Mouse (Mus musculus) myocyte (in vitro differentiated cells): ENCODE results near the gene Acsf2. TPM values are rescaled to one million over a fixed set of nuclear protein-coding genes. Genes with fewer than 3 reads are reported as not detected.

ENCODE experiments used
- H3K27me3 ChIP-seq: one replicate; pipeline ENCODE4 v1.6.1; 2011; ENCODE audit not compliant: control insufficient read depth, insufficient read depth, insufficient read length
- H3K36me3 ChIP-seq: one replicate; pipeline ENCODE4 v1.6.1; 2011; ENCODE audit not compliant: control insufficient read depth, insufficient read depth
- H3K4me2 ChIP-seq: one replicate; pipeline ENCODE4 v1.6.1; 2011; ENCODE audit warnings: low read depth, control low read depth
- H3K4me3 ChIP-seq: one replicate; pipeline ENCODE4 v1.5.1; 2011; ENCODE audit warnings: mild to moderate bottlenecking, control low read depth, moderate library complexity
- H3K79me2 ChIP-seq: one replicate; pipeline ENCODE4 v1.6.1; 2011; ENCODE audit not compliant: control insufficient read depth, insufficient read depth
- H3ac ChIP-seq: one replicate; pipeline ENCODE4 v1.6.1; 2011; ENCODE audit not compliant: control insufficient read depth, insufficient read length
- CEBPB ChIP-seq: IDR thresholded peaks from 2 replicates; pipeline ENCODE4 v1.6.1; 2011; ENCODE audit warnings: mild to moderate bottlenecking, moderate library complexity; ENCODE audit not compliant: poor library complexity, insufficient read depth, severe bottlenecking
- E2F4 ChIP-seq: IDR thresholded peaks from one replicate; pipeline ENCODE4 v1.6.1; 2011; ENCODE audit warnings: mild to moderate bottlenecking, control low read depth, moderate library complexity; ENCODE audit not compliant: insufficient read depth
- MAX ChIP-seq: IDR thresholded peaks from one replicate; pipeline ENCODE4 v1.6.1; 2011; ENCODE audit warnings: low read depth, mild to moderate bottlenecking, control low read depth
- MYOD1 ChIP-seq, 3 experiments: IDR thresholded peaks; one replicate each; pipeline ENCODE4 v1.6.1; 2011; ENCODE audit warnings: control low read depth in 2 of 3, low read depth in 2 of 3, mild to moderate bottlenecking in 2 of 3, moderate library complexity in 1 of 3; ENCODE audit not compliant: insufficient read length in 2 of 3, control insufficient read depth in 1 of 3
- MYOG ChIP-seq, 3 experiments: IDR thresholded peaks; one replicate each; pipeline ENCODE4 v1.6.1; 2011; ENCODE audit warnings: control low read depth in 2 of 3, low read depth in 2 of 3, mild to moderate bottlenecking in 2 of 3; ENCODE audit not compliant: insufficient read length in 2 of 3, control insufficient read depth in 1 of 3, insufficient read depth in 1 of 3
- POLR2A ChIP-seq: IDR thresholded peaks from one replicate; pipeline ENCODE4 v1.6.1; 2011; ENCODE audit warnings: low read depth, mild to moderate bottlenecking, control low read depth, moderate library complexity; ENCODE audit not compliant: insufficient read length
- POLR2AphosphoS2 ChIP-seq: IDR thresholded peaks from one replicate; pipeline ENCODE4 v1.6.1; 2011; ENCODE audit warnings: low read depth, control low read depth; ENCODE audit not compliant: insufficient read length
- REST ChIP-seq: IDR thresholded peaks from one replicate; pipeline ENCODE4 v1.6.1; 2011; ENCODE audit warnings: mild to moderate bottlenecking, control low read depth, moderate library complexity; ENCODE audit not compliant: insufficient read depth, insufficient read length
- SRF ChIP-seq: IDR thresholded peaks from one replicate; pipeline ENCODE4 v1.6.1; 2011; ENCODE audit warnings: low read depth; ENCODE audit not compliant: control insufficient read depth, insufficient read length
- TCF12 ChIP-seq: IDR thresholded peaks from one replicate; pipeline ENCODE4 v1.6.1; 2011; ENCODE audit warnings: mild to moderate bottlenecking, control low read depth; ENCODE audit not compliant: poor library complexity, insufficient read depth, severe bottlenecking
- TCF3 ChIP-seq: IDR thresholded peaks from one replicate; pipeline ENCODE4 v1.6.1; 2011; ENCODE audit warnings: low read depth, control low read depth; ENCODE audit not compliant: insufficient read length
- USF1 ChIP-seq: IDR thresholded peaks from one replicate; pipeline ENCODE4 v1.6.1; 2011; ENCODE audit warnings: low read depth, mild to moderate bottlenecking, control low read depth, moderate library complexity
- polyA plus RNA-seq: library from polyadenylated mRNA; unstranded; fragments of >200 nt; fragmentation: generic; extraction: Trizol; gene quantifications from one replicate; pipeline ENCODE4 v1.2.1, GENCODE M21; 2012; ENCODE audit warnings: missing spikeins

Acsf2 gene
- polyA plus RNA-seq, 1 experiment, result 5.8 TPM

DNA sequence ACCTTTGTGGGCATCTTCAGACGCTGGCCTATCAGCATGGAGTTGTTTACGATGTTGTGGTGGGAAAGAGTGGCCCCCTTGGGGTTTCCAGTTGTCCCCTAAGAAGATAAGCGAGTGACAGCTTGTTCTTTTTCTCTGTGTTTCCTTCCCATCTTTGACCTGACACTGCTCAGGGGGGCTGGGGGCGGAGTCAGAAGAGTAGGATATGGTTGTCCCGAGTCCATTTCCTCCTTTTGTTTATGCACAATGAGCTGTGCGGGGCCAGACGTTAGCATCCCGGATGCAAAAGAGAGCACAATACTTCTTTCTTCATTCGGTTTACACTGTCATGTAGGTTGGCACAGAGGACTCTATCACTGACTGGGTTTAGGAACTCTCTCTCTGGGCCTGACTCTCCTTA, 31.1 kb downstream of the Acsf2 start:
- no peak for TF ChIP-seq TCF12
- TF ChIP-seq REST, result no peak
- no peak for TF ChIP-seq SRF
- no peak for TF ChIP-seq POLR2AphosphoS2
- TF ChIP-seq TCF3, result no peak
- no peak for TF ChIP-seq MYOG (IDR thresholded peaks at IDR 0.05; ENCODE audit: control insufficient read depth in 1 of 3, insufficient read depth in 1 of 3, insufficient read length in 2 of 3, low read depth in 2 of 3)
- TF ChIP-seq CEBPB, result no peak
- TF ChIP-seq USF1, result no peak
- no peak for TF ChIP-seq E2F4
- no peak for TF ChIP-seq MYOD1 (IDR thresholded peaks at IDR 0.05; ENCODE audit: control insufficient read depth in 1 of 3, insufficient read length in 2 of 3, low read depth in 2 of 3)
- TF ChIP-seq MAX, result no peak
- TF ChIP-seq POLR2A, result no peak

GRCm38 (mm10) chr11:94567326-94567725, 34.3 kb downstream of the Acsf2 start:
- Histone ChIP-seq H3ac (no peak overlapping the region), H3K4me2 (no peak overlapping the region), H3K36me3 (no peaks in the 10 kb centered on the region), H3K4me3 (no peak overlapping the region), H3K27me3 (no peaks in the 10 kb centered on the region), H3K79me2 (no peaks in the 10 kb centered on the region)
- TF ChIP-seq MAX, result no peak
- TF ChIP-seq TCF3, result no peak
- no peak for TF ChIP-seq CEBPB
- TF ChIP-seq MYOD1 (IDR thresholded peaks at IDR 0.05; ENCODE audit: control insufficient read depth in 1 of 3, insufficient read length in 2 of 3, low read depth in 2 of 3), result no peak
- TF ChIP-seq E2F4, result no peak
- TF ChIP-seq SRF, result no peak
- TF ChIP-seq POLR2AphosphoS2, result no peak
- no peak for TF ChIP-seq TCF12
- no peak for TF ChIP-seq MYOG (IDR thresholded peaks at IDR 0.05; ENCODE audit: control insufficient read depth in 1 of 3, insufficient read depth in 1 of 3, insufficient read length in 2 of 3, low read depth in 2 of 3)
- TF ChIP-seq POLR2A, result no peak
- TF ChIP-seq USF1, result no peak
- no peak for TF ChIP-seq REST

More for the DNA sequence above, 31.1 kb downstream of the Acsf2 start:
- H3ac ChIP-seq, result no peak overlapping the region
- H3K27me3 ChIP-seq, result no peaks in the 10 kb centered on the region
- no peaks in the 10 kb centered on the region for H3K36me3 ChIP-seq
- H3K4me2 ChIP-seq, result no peak overlapping the region
- no peaks in the 10 kb centered on the region for H3K79me2 ChIP-seq
- H3K4me3 ChIP-seq, result no peak overlapping the region

DNA sequence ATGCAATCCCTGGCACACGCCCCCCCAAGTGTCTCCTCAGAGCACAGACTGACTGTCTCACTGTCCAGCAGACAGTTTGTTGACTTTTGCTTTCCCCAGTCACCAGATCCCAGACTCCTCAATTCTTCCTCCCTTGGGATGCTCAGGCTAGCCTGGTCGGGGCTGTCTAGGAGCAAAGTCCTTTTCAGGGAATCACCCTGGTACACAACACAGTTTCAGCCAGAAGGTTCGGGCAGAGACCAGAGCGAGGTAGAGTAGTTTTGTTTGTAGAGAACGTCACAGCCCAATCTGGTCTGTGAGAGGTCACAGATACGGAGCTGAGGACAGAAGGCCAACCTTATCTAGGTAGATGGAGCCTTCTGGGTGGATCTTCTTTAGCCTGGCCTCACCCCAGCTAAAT, 35.1 kb downstream of the Acsf2 start:
- TF ChIP-seq MAX (no peak), MYOG (IDR thresholded peaks at IDR 0.05; ENCODE audit: control insufficient read depth in 1 of 3, insufficient read depth in 1 of 3, insufficient read length in 2 of 3, low read depth in 2 of 3) (no peak), POLR2A (no peak), E2F4 (no peak), MYOD1 (IDR thresholded peaks at IDR 0.05; ENCODE audit: control insufficient read depth in 1 of 3, insufficient read length in 2 of 3, low read depth in 2 of 3) (no peak), TCF12 (no peak), TCF3 (no peak), USF1 (no peak), SRF (no peak), REST (no peak), CEBPB (no peak), POLR2AphosphoS2 (no peak)
- Histone ChIP-seq H3K4me2 (no peak overlapping the region), H3K27me3 (no peaks in the 10 kb centered on the region), H3K79me2 (no peaks in the 10 kb centered on the region), H3ac (no peak overlapping the region), H3K36me3 (no peaks in the 10 kb centered on the region), H3K4me3 (no peak overlapping the region)

- no peak overlapping the region for H3K4me3 ChIP-seq
These were observed 36.6 kb downstream of the Acsf2 start for GRCm38 (mm10) chr11:94565151-94565479.

More at GRCm38 (mm10) chr11:94565151-94565479, 36.6 kb downstream of the Acsf2 start:
- no peak overlapping the region for H3K4me2 ChIP-seq
- no peak for TF ChIP-seq CEBPB
- TF ChIP-seq REST, result no peak
- no peak for TF ChIP-seq POLR2AphosphoS2
- TF ChIP-seq TCF12, result no peak
- no peak for TF ChIP-seq MYOD1 (IDR thresholded peaks at IDR 0.05; ENCODE audit: control insufficient read depth in 1 of 3, insufficient read length in 2 of 3, low read depth in 2 of 3)
- TF ChIP-seq POLR2A, result no peak
- TF ChIP-seq TCF3, result no peak
- no peak overlapping the region for H3ac ChIP-seq
- no peaks in the 10 kb centered on the region for H3K79me2 ChIP-seq
- no peaks in the 10 kb centered on the region for H3K36me3 ChIP-seq
- H3K27me3 ChIP-seq, result no peaks in the 10 kb centered on the region
